Mouse (Mus musculus): ENCODE measurements at regions not wholly inside any gene's neighbourhood (a gene's known extent, or its start where the extent isn't known, plus 50 kb on each side); places are given as distances from the start of the nearest gene placed in this dataset.
"Not testable (repeated sequence)": the region's sequence is repeated elsewhere in the genome, so short reads cannot be mapped to it uniquely, and the experiment has no call there.

DNA sequence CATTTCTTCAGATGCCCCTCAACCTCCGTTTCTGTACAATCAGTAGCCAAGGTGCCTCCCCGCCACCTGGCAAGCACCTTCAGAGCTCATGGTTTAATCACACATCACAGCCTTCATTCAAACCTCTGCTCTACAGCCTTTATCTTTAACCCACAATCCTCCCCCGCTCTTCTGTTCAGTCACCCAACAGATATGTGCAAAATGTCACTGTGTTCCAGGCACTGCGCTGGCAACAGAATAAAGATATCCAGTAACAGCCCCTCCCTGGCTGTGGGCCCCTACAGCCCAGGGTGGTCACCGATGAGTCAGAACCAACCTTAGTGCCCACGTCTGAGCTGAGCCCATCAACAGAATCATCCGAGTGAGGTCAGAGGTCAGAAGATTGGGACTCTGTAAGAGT is 54.3 kb upstream of the Ddr1 start:
- no peak for DNase-seq

- no peak for DNase-seq
Observed at GRCm38 (mm10) chr17:35759740-35760139, 55.3 kb upstream of the Ddr1 start.

DNA sequence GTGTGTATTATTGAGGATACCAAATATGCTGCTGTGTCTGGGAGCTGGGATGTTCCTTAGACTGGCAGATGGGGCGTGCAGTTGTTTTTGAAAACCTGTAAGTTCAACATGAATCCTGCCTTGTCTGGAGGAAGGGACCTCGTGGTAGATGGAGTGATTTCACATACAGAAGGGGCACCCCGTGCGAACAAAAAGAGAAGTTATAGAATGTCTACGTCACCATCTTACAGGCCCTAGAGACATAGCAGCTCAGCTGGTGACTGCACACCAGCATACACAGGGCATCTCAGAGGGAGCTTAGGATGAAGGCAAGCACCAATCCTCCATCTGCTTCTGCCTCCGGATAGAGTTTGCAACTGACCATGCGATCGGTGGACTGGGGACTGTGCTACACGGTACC is 58.2 kb upstream of the Ddr1 start:
- no peak for DNase-seq

DNA sequence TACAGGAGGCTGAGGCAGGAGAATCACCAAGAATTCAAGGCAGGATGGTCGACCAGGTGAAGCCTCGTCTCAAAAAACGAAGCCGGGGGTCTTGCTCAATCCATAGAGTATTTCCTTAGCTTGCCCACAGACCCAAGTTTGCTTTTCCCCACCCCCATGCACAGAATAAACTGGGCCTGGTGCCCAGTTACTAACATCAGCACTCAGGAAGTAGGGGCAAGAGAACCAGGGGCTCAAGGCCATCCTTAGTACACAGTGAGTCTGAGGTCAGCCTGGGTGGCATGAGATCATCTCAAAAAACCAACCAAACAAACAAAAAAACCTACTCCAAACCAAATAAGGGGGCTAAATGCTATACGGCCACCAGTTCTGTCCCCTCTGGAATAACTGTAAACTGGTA is 58.4 kb upstream of the Ier3 start:
- DNase-seq, result no peak

DNA sequence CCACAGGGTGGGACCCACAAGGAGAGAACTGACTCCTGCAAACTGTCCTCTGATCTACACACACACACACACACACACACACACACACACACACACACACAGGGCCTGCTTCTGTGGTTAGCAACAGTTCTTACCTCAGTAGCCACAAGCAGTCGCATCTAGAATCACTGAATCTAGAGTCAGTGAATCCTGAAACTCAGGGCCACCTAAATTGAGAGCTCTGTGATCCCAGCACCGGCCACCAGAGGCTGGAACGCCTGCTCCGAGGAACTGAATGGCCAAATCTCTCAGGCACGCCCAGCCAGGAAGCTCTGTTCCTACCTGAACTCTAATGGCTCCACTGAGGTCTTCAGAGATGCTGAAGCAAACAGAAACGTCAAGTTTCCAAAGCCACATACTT is 57.6 kb upstream of the Ier3 start:
- DNase-seq, result peak; percentile 50

- DNase-seq, result no peak
Observed at GRCm38 (mm10) chr17:35766406-35766805, 55.1 kb upstream of the Ier3 start.

DNA sequence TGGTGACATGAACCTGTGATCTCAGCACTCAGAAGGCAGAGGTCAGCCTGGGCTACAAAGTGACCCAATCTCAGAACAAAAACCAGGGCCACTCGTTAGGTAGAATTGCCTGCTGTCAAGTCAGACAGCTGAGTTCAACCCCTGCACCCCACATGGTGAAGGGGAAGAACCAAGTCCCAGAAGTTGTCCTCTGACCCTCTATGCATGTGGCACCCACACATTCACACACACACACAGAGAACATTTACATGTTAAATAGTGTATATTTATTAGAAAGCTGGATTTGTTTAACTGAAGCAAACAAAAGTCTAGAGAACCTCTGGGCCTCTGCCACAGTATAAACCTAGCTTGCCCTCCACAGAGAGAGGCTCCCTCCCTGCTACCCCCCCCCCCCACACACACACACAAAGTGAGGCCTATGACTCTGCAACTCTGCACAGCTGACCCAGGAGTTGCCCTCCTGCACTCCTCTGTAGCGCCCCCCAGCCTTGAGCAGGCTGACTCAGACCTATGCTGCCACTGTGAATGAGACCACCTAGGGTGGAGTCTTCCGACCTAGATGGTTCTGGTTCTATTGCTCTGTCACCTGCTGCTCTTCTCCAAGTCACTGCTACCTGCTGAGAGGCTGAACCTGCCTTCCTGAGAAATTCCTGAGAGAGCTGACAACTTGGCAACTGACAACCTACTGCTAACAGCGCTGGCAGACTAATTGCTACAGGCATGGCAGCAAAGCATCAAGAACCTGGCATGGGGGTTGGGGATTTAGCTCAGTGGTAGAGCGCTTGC is 52.1 kb upstream of the Ier3 start:
- DNase-seq, result no peak

GRCm38 (mm10) chr17:35769961-35770276 is 51.6 kb upstream of the Ier3 start:
- not testable (repeated sequence) for DNase-seq

- no peak for DNase-seq
Observed at GRCm38 (mm10) chr17:35770599-35770998, 50.9 kb upstream of the Ier3 start.

- no peak for DNase-seq
Observed at GRCm38 (mm10) chr17:35771656-35772405, 49.7 kb upstream of the Ier3 start.
